Mouse (Mus musculus) brain, embryonic 18.5 days (tissue): Measurements from ENCODE around the gene Gm49027.
"Not testable (repeated sequence)": the region's sequence is repeated elsewhere in the genome, so short reads cannot be mapped to it uniquely, and the experiment has no call there.

ENCODE experiments used
- DNase-seq: peaks from one replicate; pipeline ENCODE4 v3.0.0-alpha.2; 2012; ENCODE audit warnings: low read depth, low spot score

Gene Gm49027

GRCm38 (mm10) chr5:123525281-123525680 is at the start of gene Gm49027:
Gm49027 (minus strand) TSS chr5:123525488.
- DNase-seq = no peak

GRCm38 (mm10) chr5:123573362-123573761 is 48.1 kb upstream of the Gm49027 start:
- DNase-seq = no peak

GRCm38 (mm10) chr5:123572357-123573186 is 47.3 kb upstream of the Gm49027 start, which contains the start of gene Vps33a:
Vps33a (minus strand) TSS chr5:123573038.
- peak; percentile 97 for DNase-seq

- DNase-seq = no peak
Measured at GRCm38 (mm10) chr5:123561128-123561527, 35.8 kb upstream of the Gm49027 start.

GRCm38 (mm10) chr5:123559588-123559987 is 34.3 kb upstream of the Gm49027 start:
- no peak for DNase-seq

GRCm38 (mm10) chr5:123556451-123556850 is 31.2 kb upstream of the Gm49027 start:
- DNase-seq = no peak

GRCm38 (mm10) chr5:123555693-123556092 is 30.4 kb upstream of the Gm49027 start:
- DNase-seq = no peak

GRCm38 (mm10) chr5:123533801-123534200 is 8.5 kb upstream of the Gm49027 start:
- no peak for DNase-seq

GRCm38 (mm10) chr5:123530056-123530455 is 4.8 kb upstream of the Gm49027 start:
- DNase-seq = no peak

- no peak for DNase-seq
Measured at GRCm38 (mm10) chr5:123528641-123529040, 3.4 kb upstream of the Gm49027 start.

GRCm38 (mm10) chr5:123525916-123526495 is 718 bp upstream of the Gm49027 start:
- DNase-seq = no peak

GRCm38 (mm10) chr5:123524393-123524750 is 916 bp downstream of the Gm49027 start:
- no peak for DNase-seq

- peak; percentile 93 for DNase-seq
Measured at GRCm38 (mm10) chr5:123523692-123524392, 1.4 kb downstream of the Gm49027 start, which contains the start of gene Diablo. Diablo (minus strand) TSS chr5:123524176.

GRCm38 (mm10) chr5:123522166-123522565 is 3.1 kb downstream of the Gm49027 start:
- no peak for DNase-seq

- DNase-seq = no peak
Measured at GRCm38 (mm10) chr5:123521621-123522020, 3.7 kb downstream of the Gm49027 start.

- no peak for DNase-seq
Measured at GRCm38 (mm10) chr5:123520666-123521065, 4.6 kb downstream of the Gm49027 start.

GRCm38 (mm10) chr5:123514871-123515270 is 10.4 kb downstream of the Gm49027 start:
- no peak for DNase-seq

GRCm38 (mm10) chr5:123512102-123512501 is 13.2 kb downstream of the Gm49027 start:
- DNase-seq = no peak

- DNase-seq = not testable (repeated sequence)
Measured at GRCm38 (mm10) chr5:123511426-123511825, 13.9 kb downstream of the Gm49027 start.

- no peak for DNase-seq
Measured at GRCm38 (mm10) chr5:123510160-123510559, 15.1 kb downstream of the Gm49027 start, which contains the start of gene B3gnt4. B3gnt4 (plus strand) TSS chr5:123510460.

GRCm38 (mm10) chr5:123508921-123509320 is 16.4 kb downstream of the Gm49027 start:
- no peak for DNase-seq
